Mouse (Mus musculus) monocyte, adult 59 days (primary cell): ENCODE measurements around the gene Olfr1048. TPM values are rescaled to one million over a fixed set of nuclear protein-coding genes. Genes with fewer than 3 reads are reported as not detected.

Experiments
- total RNA-seq, 2 experiments: library from RNA; stranded (reverse); gene quantifications; one replicate each; pipeline ENCODE4 v1.2.4; 2023

The Olfr1048 gene
- not detected for total RNA-seq

GRCm38 (mm10) chr2:86240189-86240588 is at the start of gene Olfr1048:
Gene Olfr1048 (minus strand): TSS chr2:86240289.

GRCm38 (mm10) chr2:86278988-86279387 is 38.9 kb upstream of the Olfr1048 start, which contains the start of gene Olfr1051:
Gene Olfr1051 (minus strand): TSS chr2:86279088.

GRCm38 (mm10) chr2:86258228-86258627 is 18.1 kb upstream of the Olfr1048 start, which contains the start of gene Olfr1049:
Gene Olfr1049 (minus strand): TSS chr2:86258328.

DNA sequence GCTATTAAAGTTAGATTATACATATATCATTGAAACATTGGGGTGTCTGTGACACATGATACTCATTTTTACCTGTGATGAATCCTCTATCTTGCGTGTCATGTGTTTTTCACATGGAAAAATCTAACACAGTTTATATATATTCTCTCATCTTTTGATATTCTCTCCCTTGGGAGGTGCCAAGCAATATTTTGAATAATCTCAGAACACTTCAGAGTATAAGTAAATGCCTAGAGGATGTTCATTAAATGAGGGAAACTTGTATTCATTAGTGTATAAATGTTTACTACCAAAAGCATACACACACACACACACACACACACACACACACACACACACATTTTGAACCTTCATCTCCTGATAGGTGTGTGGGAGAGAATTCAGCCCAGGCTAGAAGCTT is 8.8 kb downstream of the Olfr1048 start, which contains the start of gene Olfr1047:
Olfr1047 (minus strand) TSS at position 101 of the 400 bp plus-strand sequence.

DNA sequence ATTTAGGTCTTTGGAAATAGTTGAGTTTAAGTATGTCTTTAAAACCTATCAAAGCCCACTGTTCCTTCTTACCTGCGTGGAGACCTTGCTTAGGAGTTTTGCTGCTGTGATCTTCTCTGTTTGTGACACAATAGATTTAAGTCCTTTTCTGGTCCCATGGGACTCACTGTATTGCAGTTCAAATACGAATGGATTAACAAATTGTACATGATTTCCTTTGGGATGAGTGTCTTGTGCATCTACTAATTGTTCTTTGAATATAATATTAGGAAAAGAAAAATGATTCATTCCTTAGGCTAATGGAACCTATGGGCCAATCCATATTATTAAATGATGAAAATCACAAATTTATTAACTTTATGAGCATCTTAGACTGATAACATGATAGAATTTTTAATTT is 20.9 kb downstream of the Olfr1048 start, which contains the start of gene Olfr1046:
Olfr1046 (minus strand) TSS at position 101 of the 400 bp plus-strand sequence.

DNA sequence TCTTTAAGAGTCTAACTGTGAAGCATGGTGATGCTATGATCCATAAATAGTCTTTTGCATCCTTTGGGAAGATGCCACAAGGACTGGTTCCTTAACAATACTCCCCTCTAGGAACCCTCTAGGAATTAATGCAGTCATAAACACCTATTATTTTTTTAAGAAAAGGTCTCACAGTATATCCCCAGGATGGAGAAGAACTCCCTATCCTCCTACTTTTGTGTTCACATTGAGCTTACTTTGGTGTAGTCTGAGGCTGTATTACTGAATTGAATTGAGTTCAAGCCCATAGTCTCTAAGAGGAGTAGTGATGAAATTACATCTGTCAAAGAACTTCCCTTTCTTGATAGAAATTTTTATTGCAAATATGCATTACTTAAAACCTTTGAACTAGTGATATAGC is 37.2 kb downstream of the Olfr1048 start, which contains the start of gene Olfr1045:
Olfr1045 (minus strand) TSS at position 101 of the 400 bp plus-strand sequence.

DNA sequence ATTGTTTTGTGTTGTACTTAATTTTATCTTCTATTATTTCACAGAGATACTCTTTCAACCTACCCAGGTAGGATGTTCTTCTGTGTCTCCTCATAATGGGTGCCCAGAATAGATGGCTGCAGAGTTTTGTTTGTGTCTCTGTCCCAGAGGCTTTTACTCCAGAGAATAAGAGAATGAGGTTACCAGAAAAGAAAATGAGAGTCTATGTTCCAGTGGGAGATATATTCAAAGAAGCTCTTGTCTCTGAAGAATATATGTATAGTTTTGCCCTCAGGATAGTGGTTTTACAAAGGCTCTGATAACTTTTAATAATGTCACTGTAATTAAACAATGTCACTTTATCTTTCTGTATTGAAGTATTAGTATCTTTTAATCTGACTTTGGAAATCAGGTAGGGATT is 54.5 kb downstream of the Olfr1048 start, which contains the start of gene Olfr52:
Olfr52 (minus strand) TSS at position 101 of the 400 bp plus-strand sequence.

Other genes with a start within 250 kb of the Olfr1048 start
- not detected for gene Olfr1031, start 250.0 kb downstream of the Olfr1048 start, total RNA-seq
- not detected for gene Olfr1032, start 234.7 kb downstream of the Olfr1048 start, total RNA-seq
- not detected for gene Olfr1033, start 219.7 kb downstream of the Olfr1048 start, total RNA-seq
- gene Olfr1034, start 194.4 kb downstream of the Olfr1048 start, total RNA-seq: not detected
- gene Olfr1036, start 166.3 kb downstream of the Olfr1048 start, total RNA-seq: not detected
- gene Olfr1037, start 152.9 kb downstream of the Olfr1048 start, total RNA-seq: not detected
- gene Olfr1039, start 104.4 kb downstream of the Olfr1048 start, total RNA-seq: not detected
- not detected for gene Olfr1040, start 93.6 kb downstream of the Olfr1048 start, total RNA-seq
- not detected for gene Olfr1042, start 78.5 kb downstream of the Olfr1048 start, total RNA-seq
- gene Olfr1043, start 72.8 kb downstream of the Olfr1048 start, total RNA-seq: not detected
- gene Olfr1044, start 62.5 kb downstream of the Olfr1048 start, total RNA-seq: not detected
- not detected for gene Olfr52, start 54.6 kb downstream of the Olfr1048 start, total RNA-seq
- not detected for gene Olfr1045, start 37.3 kb downstream of the Olfr1048 start, total RNA-seq
- not detected for gene Olfr1046, start 21.0 kb downstream of the Olfr1048 start, total RNA-seq
- not detected for gene Olfr1047, start 8.9 kb downstream of the Olfr1048 start, total RNA-seq
- gene Olfr1049, start 18.0 kb upstream of the Olfr1048 start, total RNA-seq: not detected
- gene Olfr1051, start 38.8 kb upstream of the Olfr1048 start, total RNA-seq: not detected
- gene Olfr1052, start 52.2 kb upstream of the Olfr1048 start, total RNA-seq: not detected
- not detected for gene Olfr1053, start 75.0 kb upstream of the Olfr1048 start, total RNA-seq
- gene Olfr1054, start 95.1 kb upstream of the Olfr1048 start, total RNA-seq: not detected
- gene Olfr1055, start 110.0 kb upstream of the Olfr1048 start, total RNA-seq: not detected
- gene Olfr1056, start 122.2 kb upstream of the Olfr1048 start, total RNA-seq: not detected
- not detected for gene Olfr1057, start 138.1 kb upstream of the Olfr1048 start, total RNA-seq
- gene Olfr1058, start 148.3 kb upstream of the Olfr1048 start, total RNA-seq: not detected
- gene Olfr1061, start 173.8 kb upstream of the Olfr1048 start, total RNA-seq: not detected
- not detected for gene Olfr1062, start 186.5 kb upstream of the Olfr1048 start, total RNA-seq
- gene Olfr1065, start 210.3 kb upstream of the Olfr1048 start, total RNA-seq: not detected
- gene Olfr1066, start 216.0 kb upstream of the Olfr1048 start, total RNA-seq: not detected
- not detected for gene Olfr228, start 247.1 kb upstream of the Olfr1048 start, total RNA-seq